Mouse (Mus musculus) hindbrain, embryonic 15.5 days (tissue): ENCODE data around the gene Glis2. TPM values are rescaled to one million over a fixed set of nuclear protein-coding genes. Genes with fewer than 3 reads are reported as not detected.

Source experiments
- ATAC-seq: fragments of 200-750 bp; cut with Nextera tagmentation; 2 replicates; pipeline ENCODE4 v1.8.0; 2017; ENCODE audit warnings: low read depth, moderate number of reproducible peaks, moderate TSS enrichment; ENCODE audit not compliant: low FRiP score
- H3K27ac ChIP-seq: fragments of 300-500 bp; sonication (generic); replicated peaks from 2 replicates; pipeline ENCODE4 v1.5.1; 2015; ENCODE audit warnings: mild to moderate bottlenecking, inconsistent platforms
- H3K27me3 ChIP-seq: fragments of 300-500 bp; sonication (generic); 2 replicates; pipeline ENCODE4 v1.6.1; 2015; ENCODE audit warnings: control low read depth, inconsistent platforms
- H3K36me3 ChIP-seq: fragments of 300-500 bp; sonication (generic); 2 replicates; pipeline ENCODE4 v1.6.1; 2015; ENCODE audit warnings: control low read depth, inconsistent platforms
- H3K4me1 ChIP-seq: fragments of 300-500 bp; sonication (generic); replicated peaks from 2 replicates; pipeline ENCODE4 v1.6.1; 2015; ENCODE audit warnings: control low read depth, inconsistent platforms
- H3K4me2 ChIP-seq: fragments of 300-500 bp; sonication (generic); 2 replicates; pipeline ENCODE4 v1.6.1; 2015; ENCODE audit warnings: moderate library complexity, mild to moderate bottlenecking, inconsistent platforms
- H3K4me3 ChIP-seq: fragments of 300-500 bp; sonication (generic); 2 replicates; pipeline ENCODE4 v1.5.1; 2015; ENCODE audit warnings: mild to moderate bottlenecking, inconsistent platforms
- H3K9ac ChIP-seq: fragments of 300-500 bp; sonication (generic); 2 replicates; pipeline ENCODE4 v1.6.1; 2015; ENCODE audit warnings: inconsistent platforms
- H3K9me3 ChIP-seq: fragments of 300-500 bp; sonication (generic); 2 replicates; pipeline ENCODE4 v1.6.1; 2016; ENCODE audit warnings: control low read depth, inconsistent platforms
- WGBS: fragments of 180-500 bp; shearing (Covaris S2); methylation state at CpG from one replicate; pipeline ENCODE4 v1.1.7; 2015; 5-methylcytosine and 5-hydroxymethylcytosine counted together
- polyA plus RNA-seq: library from polyadenylated mRNA; unstranded; fragments of >200 nt; fragmentation: Nextera tagmentation; extraction: Ambion mirVana; gene quantifications from 2 replicates; pipeline ENCODE4 v1.2.1, GENCODE M21; 2015

The Glis2 gene
- polyA plus RNA-seq, 1 experiment from 2014 or later: 19.7 TPM

GRCm38 (mm10) chr16:4655764-4656570 is 61.5 kb downstream of the Glis2 start:
- Histone ChIP-seq H3K4me1 (peaks cover 17% of the 10 kb centered on the region), H3K27ac (no peak overlapping the region), H3K27me3 (no peaks in the 10 kb centered on the region), H3K36me3 (peaks cover 4% of the 10 kb centered on the region; the same call in 1 of the 2 replicates), H3K9ac (no peak overlapping the region), H3K4me3 (no peak overlapping the region), H3K9me3 (no peaks in the 10 kb centered on the region), H3K4me2 (no peak overlapping the region)
- ATAC-seq: no peak
- 48% methylated on average over 11 of the region's 11 CpGs for WGBS

- H3K9ac ChIP-seq: no peak overlapping the region
- H3K27ac ChIP-seq: no peak overlapping the region
- H3K36me3 ChIP-seq: peaks cover 9% of the 10 kb centered on the region
- H3K4me1 ChIP-seq: peaks cover 17% of the 10 kb centered on the region
- ATAC-seq: no peak
- 72% methylated on average over 9 of the region's 9 CpGs for WGBS
- no peaks in the 10 kb centered on the region for H3K27me3 ChIP-seq
- H3K9me3 ChIP-seq: no peaks in the 10 kb centered on the region
- H3K4me3 ChIP-seq: no peak overlapping the region
- H3K4me2 ChIP-seq: no peak overlapping the region
Observed at GRCm38 (mm10) chr16:4656571-4657081, 62.1 kb downstream of the Glis2 start.

GRCm38 (mm10) chr16:4658781-4659245 is 64.3 kb downstream of the Glis2 start:
- H3K4me2 ChIP-seq: no peak overlapping the region
- H3K4me3 ChIP-seq: no peak overlapping the region
- peaks cover 14% of the 10 kb centered on the region for H3K36me3 ChIP-seq
- peaks cover 17% of the 10 kb centered on the region for H3K4me1 ChIP-seq
- WGBS: 31% methylated on average over 11 of the region's 11 CpGs
- peak; percentile 70 for ATAC-seq
- peak overlapping the region; percentile 40; the same call in 1 of the 2 replicates for H3K27ac ChIP-seq
- H3K9ac ChIP-seq: no peak overlapping the region
- no peaks in the 10 kb centered on the region for H3K9me3 ChIP-seq
- H3K27me3 ChIP-seq: no peaks in the 10 kb centered on the region

- H3K4me2 ChIP-seq: no peak overlapping the region
- no peak overlapping the region for H3K4me3 ChIP-seq
- WGBS: 25% methylated on average over 2 of the region's 2 CpGs
- H3K9me3 ChIP-seq: no peaks in the 10 kb centered on the region
- H3K27me3 ChIP-seq: no peaks in the 10 kb centered on the region
- peaks cover 14% of the 10 kb centered on the region for H3K36me3 ChIP-seq
- peaks cover 17% of the 10 kb centered on the region for H3K4me1 ChIP-seq
- ATAC-seq: no peak
- no peak overlapping the region for H3K9ac ChIP-seq
- peak overlapping the region; percentile 40 for H3K27ac ChIP-seq
Observed at GRCm38 (mm10) chr16:4659326-4659725, 64.8 kb downstream of the Glis2 start.

- no peak overlapping the region for H3K27ac ChIP-seq
- H3K9me3 ChIP-seq: no peaks in the 10 kb centered on the region
- 78% methylated on average over 2 of the region's 2 CpGs for WGBS
- no peak overlapping the region for H3K4me3 ChIP-seq
- peaks cover 23% of the 10 kb centered on the region for H3K36me3 ChIP-seq
- H3K4me1 ChIP-seq: peaks cover 8% of the 10 kb centered on the region
- ATAC-seq: no peak
- no peaks in the 10 kb centered on the region for H3K27me3 ChIP-seq
- no peak overlapping the region for H3K9ac ChIP-seq
- no peak overlapping the region for H3K4me2 ChIP-seq
Observed at GRCm38 (mm10) chr16:4661605-4662004, 67.1 kb downstream of the Glis2 start.

- Histone ChIP-seq H3K4me2 (no peak overlapping the region), H3K27ac (no peak overlapping the region), H3K9me3 (no peaks in the 10 kb centered on the region), H3K9ac (no peak overlapping the region), H3K36me3 (peaks cover 27% of the 10 kb centered on the region), H3K4me1 (peaks cover 7% of the 10 kb centered on the region), H3K27me3 (no peaks in the 10 kb centered on the region), H3K4me3 (no peak overlapping the region)
- no peak for ATAC-seq
- 86% methylated on average over 2 of the region's 2 CpGs for WGBS
Observed at GRCm38 (mm10) chr16:4663806-4664205, 69.3 kb downstream of the Glis2 start.

GRCm38 (mm10) chr16:4665726-4666125 is 71.2 kb downstream of the Glis2 start:
- H3K4me2 ChIP-seq: no peak overlapping the region
- no peaks in the 10 kb centered on the region for H3K9me3 ChIP-seq
- H3K27ac ChIP-seq: no peak overlapping the region
- H3K27me3 ChIP-seq: no peaks in the 10 kb centered on the region
- no peak overlapping the region for H3K9ac ChIP-seq
- no peak overlapping the region for H3K4me3 ChIP-seq
- no peaks in the 10 kb centered on the region for H3K4me1 ChIP-seq
- no peak for ATAC-seq
- H3K36me3 ChIP-seq: peaks cover 38% of the 10 kb centered on the region
- 93% methylated on average over 2 of the region's 2 CpGs for WGBS

- peaks cover 28% of the 10 kb centered on the region for H3K36me3 ChIP-seq
- H3K27me3 ChIP-seq: no peaks in the 10 kb centered on the region
- ATAC-seq: peak; percentile 90; the same call in 1 of the 2 replicates
- no peak overlapping the region for H3K4me2 ChIP-seq
- WGBS: 35% methylated on average over 3 of the region's 3 CpGs
- no peak overlapping the region for H3K27ac ChIP-seq
- no peak overlapping the region for H3K4me3 ChIP-seq
- no peaks in the 10 kb centered on the region for H3K4me1 ChIP-seq
- no peak overlapping the region for H3K9ac ChIP-seq
- H3K9me3 ChIP-seq: no peaks in the 10 kb centered on the region
Observed at GRCm38 (mm10) chr16:4667190-4667808, 72.8 kb downstream of the Glis2 start.

- H3K9ac ChIP-seq: no peak overlapping the region
- H3K4me2 ChIP-seq: no peak overlapping the region
- H3K4me3 ChIP-seq: no peak overlapping the region
- H3K4me1 ChIP-seq: no peaks in the 10 kb centered on the region
- 82% methylated on average over 5 of the region's 5 CpGs for WGBS
- H3K9me3 ChIP-seq: no peaks in the 10 kb centered on the region
- H3K27me3 ChIP-seq: no peaks in the 10 kb centered on the region
- no peak overlapping the region for H3K27ac ChIP-seq
- H3K36me3 ChIP-seq: peaks cover 34% of the 10 kb centered on the region
- no peak for ATAC-seq
Observed at GRCm38 (mm10) chr16:4670317-4670716, 75.8 kb downstream of the Glis2 start.

GRCm38 (mm10) chr16:4674091-4674490 is 79.6 kb downstream of the Glis2 start:
- Histone ChIP-seq H3K4me2 (no peak overlapping the region), H3K9me3 (no peaks in the 10 kb centered on the region), H3K9ac (no peak overlapping the region), H3K36me3 (peaks cover 29% of the 10 kb centered on the region), H3K4me3 (no peak overlapping the region), H3K27me3 (no peaks in the 10 kb centered on the region), H3K27ac (no peak overlapping the region), H3K4me1 (peaks cover 14% of the 10 kb centered on the region)
- WGBS: 86% methylated on average over 4 of the region's 4 CpGs
- no peak for ATAC-seq
